Mouse (Mus musculus) spleen, adult 12 weeks (tissue): ENCODE measurements at regions not wholly inside any gene's neighbourhood (a gene's known extent, or its start where the extent isn't known, plus 50 kb on each side); places are given as distances from the start of the nearest gene placed in this dataset.

Experiments used
- DNase-seq: peaks from one replicate; pipeline ENCODE4 v3.0.0; 2022; ENCODE audit warnings: low spot score

DNA sequence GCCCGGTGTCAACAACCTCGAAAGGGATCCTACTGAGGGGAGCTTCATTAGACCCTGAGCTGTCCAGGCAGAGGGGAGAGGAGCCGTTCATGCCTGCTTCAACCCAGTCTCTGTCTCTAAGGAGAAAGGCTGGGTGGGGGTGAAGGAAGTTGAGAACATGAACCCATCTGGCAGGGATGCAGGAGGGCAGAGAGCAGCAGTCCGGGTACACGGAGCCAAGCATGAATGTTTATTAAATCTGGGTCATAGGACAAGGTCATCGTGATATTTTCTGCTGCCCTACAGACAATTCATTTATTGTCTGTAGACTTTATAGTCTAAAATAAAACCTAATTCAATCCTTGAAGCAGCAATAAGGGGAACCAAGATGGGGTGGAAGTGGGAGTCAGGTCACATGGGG is 105.2 kb upstream of the Tle3 start:
- DNase-seq: no peak

DNA sequence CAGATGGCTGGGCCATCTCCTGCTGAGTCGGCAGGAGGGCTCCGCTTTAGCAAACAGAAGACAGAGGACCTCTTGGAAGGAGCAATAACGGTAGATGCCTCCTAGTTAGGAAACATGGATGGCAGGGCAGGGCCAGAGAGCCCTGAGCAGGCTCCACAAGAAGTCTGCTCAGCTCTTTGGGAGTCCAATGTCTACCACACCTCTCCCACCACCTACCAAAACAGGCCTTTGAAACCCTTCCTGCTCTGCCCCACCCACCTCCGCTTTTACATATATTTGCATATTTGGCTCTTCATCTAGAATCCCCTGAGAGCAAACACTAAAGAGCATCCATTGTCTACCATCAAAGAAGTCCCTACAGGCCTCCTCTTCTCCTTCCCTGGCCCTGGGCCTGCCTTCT is 104.6 kb upstream of the Tle3 start:
- DNase-seq: no peak

DNA sequence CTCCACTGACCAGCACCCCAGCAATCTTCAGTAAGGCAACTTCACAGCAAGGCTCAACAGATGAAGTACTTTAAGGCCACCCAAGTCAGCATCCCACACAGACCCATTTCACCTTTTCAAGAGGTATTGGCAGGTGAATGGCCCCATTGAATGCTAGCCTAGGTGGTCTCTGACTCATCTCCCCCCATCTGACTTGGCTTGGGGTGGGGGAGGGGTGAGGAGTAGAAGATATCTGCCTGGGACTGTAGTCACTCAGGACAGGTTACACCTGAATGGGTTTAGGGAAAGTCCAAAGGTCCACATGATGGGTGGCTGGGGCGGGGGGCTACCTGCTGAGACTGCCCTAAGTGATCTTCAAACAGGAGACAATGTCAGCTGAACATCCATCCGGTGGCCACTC is 104.0 kb upstream of the Tle3 start:
- no peak for DNase-seq

DNA sequence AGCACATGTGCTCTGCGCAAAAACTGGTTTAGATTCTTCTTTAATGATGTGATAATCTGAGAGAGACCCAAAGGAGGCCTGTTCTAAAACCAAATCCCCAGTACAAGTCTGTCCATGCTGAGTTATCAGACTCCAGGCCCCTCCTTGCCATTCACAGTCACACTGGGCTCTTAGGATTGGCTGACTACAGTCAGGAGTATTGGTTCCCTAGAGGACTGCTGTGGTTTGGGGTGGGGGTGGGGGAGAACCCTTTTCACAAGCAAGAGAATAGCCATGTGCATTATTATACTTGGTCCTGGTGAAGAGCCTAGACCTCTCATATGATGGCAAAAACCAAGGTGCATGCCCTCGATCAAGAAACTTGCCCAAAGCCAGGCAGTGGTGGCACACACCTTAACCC is 103.5 kb upstream of the Tle3 start:
- no peak for DNase-seq

DNA sequence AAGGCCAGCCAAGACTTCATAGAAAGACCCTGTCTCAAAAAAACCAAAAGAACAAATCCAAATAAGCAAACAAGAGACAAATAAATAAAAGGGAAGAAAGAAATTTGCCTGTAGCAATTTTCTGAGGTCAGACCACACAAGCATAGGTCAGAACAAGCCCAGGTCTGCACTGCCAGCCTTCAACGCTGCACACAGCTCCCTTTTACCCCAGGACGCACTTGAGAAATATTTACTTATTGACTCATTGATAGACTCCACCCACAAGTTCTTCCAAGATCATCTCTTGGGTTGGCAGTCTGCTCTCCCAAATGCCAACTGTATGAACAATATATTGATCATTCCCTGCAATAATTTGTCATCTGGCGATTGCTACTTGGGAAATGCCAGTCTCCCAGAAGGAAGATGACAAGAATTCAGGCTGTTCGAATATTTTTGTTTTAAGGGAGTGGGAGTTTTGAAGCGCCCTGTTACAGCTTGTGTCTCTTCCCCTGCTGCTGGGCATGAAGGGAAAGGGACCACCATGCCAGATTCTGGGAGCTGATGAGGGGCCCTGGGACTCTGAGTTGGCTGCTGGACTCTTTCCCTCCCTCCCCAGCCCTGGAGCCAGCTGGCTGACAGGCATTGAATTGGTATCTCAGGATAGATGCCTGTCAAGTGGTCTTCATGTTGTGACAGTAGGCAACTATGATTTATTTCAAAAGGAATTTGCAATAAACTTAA is 102.9 kb upstream of the Tle3 start:
- DNase-seq: no peak

DNA sequence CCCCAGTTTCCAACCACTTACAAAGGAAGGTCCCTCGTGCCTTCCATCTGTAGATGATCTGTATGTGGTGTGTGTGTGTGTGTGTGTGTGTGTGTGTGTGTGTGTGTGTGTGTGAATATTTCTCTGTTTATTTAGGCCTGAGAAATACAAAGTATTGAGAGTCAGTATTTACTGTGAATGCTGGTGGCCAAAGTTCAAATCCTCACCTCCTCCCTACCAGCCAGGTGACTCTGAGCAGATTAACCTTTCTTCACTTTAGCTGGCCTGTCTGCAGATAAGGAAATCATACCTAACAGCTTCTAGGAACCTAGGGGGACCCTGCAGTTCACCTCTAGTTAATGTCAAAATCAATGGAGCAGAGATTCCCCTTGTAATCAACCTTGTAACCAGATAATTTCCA is 100.9 kb upstream of the Tle3 start:
- no peak for DNase-seq

DNA sequence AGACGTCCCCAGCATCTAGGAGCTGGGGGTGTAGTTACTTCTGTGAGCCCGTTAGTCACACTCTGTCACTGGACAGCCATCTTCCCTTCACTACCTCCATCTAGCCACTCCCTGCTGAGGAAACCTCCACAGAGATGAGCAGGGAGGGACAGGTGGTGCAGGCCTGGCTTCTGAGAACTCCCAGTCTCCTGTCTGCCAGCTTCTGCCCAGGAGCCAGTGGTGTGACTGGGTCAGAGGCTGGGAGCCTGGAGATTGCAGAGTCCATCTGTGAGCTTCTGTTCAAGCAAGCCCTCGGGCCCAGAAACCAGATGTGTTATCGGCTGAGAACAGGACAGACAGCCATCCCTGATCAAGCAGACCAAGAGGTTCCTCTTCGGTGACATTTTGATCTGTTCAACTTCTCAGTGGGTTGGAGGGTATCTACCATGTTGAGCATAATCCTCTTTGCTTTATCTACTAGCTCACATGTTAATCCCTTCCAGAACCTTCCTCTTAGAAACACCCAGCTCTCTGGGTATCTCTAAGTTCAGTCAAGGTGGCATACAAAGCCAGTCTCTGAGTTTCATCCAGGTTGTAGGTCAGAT is 100.3 kb upstream of the Tle3 start:
- DNase-seq: no peak

DNA sequence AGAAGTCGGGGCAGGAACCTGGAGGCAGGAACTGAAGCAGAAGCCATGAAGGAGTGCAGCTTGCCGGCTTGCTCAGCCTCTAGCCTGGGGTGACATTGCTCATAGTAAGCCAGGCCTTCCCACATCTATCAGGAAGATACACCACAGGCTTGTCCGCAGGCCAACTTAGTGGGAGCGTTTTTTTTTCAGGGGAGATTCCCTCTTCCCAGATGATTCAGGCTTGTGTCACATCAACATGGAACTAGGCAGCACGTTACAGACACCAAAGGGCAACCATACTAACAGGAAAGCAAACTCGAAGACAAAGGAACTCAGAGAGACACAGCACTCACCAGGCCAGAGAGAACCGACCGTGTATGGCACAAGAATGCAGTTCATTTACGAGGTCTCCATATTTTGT is 98.1 kb upstream of the Tle3 start:
- no peak for DNase-seq

DNA sequence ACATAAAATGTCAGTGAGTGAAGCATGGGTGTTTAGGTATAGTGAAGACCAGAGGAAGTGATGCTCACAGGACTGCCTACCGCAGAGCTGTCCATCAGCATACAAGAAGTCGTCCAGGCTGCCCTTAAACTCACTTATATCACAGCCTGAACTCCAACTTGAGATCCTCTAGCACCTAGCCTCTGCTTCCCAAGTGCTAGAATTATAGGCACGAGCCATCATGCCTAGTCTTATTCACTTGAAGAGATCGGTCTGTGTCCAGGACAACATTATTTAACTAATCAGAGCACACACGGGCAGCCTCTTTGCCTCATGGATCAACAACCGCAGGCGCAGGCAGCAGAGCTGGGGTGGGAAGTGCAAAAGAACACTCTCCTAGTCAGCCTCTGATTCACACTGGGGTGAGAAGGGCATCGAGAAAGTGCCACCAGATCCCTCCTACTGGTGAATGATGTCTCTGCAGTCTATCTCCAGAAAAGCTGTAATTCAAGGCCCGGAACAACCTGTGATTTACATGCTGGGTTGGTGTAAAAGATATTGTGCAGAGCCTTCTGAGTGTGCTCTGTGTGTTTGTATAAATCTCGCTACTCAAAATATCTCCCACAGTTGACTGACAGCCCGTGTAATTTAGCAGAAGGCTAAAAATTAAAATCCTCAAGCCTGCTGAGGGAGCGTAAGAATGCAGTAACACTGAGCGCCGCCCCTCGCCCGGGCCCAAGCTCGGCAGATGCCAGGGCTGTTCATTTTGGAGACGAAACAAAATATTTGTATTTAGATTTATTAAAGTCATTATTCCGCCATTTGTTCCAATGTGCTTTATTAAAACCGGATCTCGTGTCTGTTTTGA is 94.6 kb upstream of the Tle3 start:
- peak; percentile 14 for DNase-seq

DNA sequence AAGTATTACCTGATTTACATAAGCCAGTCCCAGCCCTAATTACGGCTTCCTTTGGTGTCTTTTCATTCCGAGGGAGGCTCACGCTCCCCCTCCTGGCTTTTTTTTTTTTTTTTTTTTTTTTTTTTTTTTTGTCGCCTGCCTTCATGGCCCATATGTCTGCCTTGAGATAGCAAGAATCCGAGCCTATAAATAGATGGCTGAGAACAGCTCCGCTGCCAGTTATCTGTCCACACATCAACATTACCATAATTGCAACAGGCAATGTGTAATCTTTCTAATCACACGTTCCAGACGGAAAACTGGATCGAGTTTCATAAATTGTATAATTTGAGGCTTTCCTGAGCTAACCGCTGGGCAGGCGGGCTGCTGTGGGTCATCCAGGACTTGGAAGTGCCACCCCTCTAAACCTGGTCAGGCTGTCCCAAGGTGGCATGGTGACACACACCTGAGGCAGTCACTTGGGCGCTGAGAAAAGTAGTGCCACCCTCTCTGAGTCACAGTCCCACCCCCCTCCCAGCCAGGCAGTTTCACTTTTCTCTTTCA is 93.9 kb upstream of the Tle3 start:
- DNase-seq: no peak

DNA sequence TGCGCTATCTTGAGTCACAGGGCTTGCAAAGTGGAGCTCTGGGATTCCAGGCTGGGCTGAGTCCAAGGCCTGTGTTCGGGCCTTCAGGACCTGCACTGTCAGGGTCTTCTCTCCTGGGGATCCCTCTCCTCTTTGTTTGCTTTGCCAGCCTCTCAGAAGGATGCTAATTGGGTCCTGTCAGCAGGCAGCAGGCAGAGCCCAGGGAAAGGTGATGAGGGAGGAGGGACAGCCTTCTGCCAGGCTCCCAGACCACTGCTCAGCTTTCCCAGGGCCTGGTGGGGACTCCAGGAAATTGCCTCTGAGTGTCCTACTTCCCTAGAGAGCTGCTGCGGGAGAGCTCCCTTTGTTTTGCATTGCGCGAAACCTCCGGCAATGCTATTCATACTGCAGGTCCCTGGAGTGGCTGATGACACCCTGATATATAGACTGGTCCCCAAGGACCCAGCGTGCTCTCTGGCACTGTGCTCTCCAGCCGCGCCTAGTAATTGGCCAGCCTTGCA is 93.1 kb upstream of the Tle3 start:
- DNase-seq: no peak

DNA sequence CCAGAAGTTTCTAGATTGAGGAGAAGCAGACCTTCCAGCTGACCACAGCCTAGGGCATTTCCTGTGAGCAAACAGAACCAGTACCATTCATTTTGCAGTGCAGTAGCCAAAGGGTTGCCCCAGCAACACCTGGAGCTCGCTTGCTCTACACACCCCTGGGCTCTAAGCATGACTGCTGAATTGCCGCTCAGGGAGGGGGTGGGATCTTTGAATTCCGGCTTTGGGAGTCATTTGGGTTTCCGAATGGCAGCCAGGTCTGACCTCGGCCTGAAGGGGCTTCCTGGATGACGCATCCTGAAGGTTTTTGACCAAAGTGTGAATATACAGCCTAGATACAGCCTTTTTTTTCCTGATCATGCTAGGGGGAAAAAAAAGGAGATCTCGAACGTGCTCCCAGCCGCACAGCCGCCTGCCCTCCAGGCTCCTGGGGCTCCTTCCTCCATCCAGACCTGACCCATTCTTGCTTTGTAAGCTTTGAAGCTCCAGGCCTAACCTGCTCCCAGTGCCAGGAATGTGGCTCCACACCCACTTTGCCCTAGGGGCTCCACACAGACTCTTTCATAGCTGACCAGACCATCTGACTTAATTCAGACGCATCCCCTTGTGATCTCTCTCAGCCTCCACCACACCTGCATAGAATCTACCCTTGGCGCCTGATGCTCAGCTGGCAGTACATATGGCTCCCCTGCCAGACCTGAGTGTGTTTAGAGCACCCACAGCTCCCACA is 91.1 kb upstream of the Tle3 start:
- DNase-seq: no peak

DNA sequence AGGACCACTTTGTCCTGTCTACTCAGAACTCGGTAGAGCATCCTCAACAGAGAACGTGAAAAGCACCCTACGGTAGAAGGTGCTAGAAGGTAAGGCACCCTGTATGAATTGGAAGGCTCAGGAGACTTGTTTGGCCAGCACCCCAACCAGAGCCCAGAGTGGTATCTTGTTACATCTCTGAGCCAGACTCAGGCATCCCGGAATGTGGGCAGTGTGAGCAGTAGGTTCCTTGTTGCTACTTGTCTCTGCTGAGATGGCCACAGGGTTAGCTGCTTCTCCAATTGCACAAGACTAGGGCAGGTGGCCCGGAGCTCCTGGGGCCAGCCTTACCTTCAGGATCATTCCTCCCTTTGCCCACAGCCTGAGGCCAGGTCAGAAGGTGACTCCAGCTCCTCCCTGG is 88.9 kb upstream of the Tle3 start:
- no peak for DNase-seq

DNA sequence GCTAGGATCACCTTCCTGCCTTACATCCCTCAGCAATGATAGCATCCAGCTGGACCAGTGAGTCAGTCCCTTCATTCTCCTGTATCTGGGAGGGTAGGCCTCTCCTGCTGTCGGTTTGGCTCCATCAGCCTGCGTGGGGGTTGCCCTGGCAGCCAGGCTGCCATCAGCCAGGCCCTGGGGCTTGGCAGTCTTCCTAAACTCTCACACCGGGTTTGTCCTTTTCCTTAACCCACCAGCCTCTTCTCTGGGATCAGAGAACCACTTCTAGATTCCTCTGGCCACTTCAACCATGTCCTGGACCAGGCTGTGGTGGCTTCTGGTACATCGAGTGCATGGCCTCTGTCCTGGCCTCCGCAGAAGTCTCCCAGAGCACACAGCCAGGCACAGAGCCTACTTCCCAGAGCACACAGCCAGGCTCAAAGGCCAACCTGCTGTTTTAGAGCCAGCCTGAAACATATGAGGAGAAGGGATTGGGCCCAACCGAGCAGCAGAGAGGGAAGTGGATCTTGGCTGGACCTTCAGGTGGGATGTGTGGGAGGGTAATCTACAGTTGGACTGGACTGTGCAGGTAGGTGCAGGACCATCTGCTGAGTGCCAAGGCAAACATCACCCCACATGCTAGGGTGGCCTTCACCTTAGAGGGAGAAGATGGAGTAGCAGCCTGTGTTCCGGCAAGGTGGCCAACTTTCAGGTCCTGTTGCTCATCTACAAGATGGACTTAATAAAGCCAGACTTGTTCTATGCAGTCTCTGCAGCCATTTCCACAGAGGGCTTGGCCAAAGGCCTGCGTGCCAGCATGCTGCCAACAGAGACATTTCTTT is 87.8 kb upstream of the Tle3 start:
- no peak for DNase-seq

DNA sequence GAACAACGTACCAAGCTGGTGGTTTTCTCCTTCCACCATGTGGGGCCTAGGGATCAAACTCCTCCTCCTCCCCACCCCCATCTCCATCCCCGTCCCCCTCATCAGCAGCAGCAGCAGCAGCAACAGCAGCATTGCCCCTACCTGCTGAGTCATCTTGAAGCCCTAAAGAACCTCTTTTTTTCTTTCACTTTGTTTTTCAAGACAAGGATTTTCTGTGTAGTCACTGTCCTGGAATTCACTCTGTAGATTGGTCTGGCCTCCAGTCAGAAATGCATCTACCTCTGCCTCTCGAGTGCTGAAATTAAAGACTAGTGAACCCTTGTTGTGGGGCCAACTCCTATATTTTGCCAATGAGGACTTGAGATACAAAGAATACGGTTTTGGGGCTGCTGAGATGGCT is 85.6 kb upstream of the Tle3 start:
- DNase-seq: no peak

DNA sequence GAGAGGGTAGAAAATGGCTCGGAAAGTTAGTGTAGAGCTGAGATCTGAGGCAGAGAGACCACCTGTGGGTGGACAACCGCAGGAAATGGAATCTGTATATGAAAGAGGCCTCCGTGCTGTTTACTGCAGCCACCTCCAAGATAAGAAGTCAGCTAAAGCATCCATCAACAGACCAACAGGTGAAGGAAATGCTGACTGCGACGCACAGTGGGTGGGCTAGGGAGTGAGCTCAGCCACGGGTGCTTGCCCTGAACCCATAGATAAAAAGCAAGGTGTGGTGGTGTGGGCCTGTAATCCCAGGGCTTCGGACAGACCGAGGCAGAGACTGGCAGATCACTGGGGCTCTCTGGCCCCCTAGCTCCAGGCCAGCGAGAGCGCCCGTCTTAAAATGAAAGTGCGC is 83.0 kb upstream of the Tle3 start:
- DNase-seq: no peak

DNA sequence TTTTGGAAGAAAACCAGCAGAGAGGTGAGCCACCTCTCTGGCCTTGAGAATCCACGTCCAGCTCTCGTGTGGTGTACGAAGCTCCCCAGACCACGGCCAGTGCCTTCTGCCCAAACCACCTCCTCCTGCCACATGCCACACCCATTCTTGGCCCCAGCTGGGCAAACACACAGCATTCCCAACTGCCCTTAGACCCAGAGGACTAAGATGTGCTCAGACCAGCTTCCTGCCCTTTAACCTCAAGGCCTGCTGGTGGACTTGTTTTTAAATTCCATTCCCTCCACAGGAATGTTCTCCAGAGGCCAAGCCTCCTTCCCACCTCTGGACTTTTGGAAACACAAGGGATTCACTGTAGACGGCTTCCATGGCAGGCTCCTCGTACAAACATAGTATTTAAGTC is 82.5 kb upstream of the Tle3 start:
- DNase-seq: no peak

DNA sequence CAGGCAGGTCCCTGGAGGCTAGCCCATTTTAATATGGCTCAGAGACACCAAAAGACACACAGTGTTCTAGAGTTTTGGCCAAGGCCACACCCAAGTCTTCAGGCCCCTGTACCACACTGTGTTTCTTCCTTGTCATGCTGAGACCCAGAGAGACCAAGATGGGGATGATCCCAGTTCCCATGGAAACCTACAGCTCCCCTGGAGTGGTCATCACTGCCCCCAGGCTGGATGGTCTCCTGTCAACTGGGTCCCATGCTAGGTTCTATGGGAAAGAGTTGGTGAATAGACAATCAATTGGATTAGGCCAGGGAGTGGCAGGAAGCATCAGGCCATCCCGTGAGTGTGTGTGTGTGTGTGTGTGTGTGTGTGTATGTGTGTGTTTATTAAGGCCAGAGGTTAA is 80.5 kb upstream of the Tle3 start:
- DNase-seq: no peak

DNA sequence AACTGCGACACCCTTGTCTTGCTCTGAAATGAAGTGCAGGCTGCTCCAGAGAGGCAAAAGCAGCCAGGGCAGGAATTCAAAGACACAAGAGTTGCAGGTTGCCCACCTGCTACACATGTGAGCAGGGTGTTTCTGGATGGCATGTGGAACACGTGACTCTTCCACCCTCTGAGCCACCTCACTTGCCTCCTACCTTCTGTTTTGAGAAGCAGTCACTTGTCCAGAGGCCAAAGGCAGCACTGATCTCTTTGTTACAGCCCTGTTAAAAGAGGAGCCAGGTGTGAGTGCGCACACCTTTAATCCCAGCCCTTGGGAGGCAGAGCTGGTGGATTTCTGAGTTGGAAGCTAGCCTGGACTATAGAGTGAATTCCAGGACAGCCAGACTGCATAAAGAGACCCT is 79.7 kb upstream of the Tle3 start:
- no peak for DNase-seq

DNA sequence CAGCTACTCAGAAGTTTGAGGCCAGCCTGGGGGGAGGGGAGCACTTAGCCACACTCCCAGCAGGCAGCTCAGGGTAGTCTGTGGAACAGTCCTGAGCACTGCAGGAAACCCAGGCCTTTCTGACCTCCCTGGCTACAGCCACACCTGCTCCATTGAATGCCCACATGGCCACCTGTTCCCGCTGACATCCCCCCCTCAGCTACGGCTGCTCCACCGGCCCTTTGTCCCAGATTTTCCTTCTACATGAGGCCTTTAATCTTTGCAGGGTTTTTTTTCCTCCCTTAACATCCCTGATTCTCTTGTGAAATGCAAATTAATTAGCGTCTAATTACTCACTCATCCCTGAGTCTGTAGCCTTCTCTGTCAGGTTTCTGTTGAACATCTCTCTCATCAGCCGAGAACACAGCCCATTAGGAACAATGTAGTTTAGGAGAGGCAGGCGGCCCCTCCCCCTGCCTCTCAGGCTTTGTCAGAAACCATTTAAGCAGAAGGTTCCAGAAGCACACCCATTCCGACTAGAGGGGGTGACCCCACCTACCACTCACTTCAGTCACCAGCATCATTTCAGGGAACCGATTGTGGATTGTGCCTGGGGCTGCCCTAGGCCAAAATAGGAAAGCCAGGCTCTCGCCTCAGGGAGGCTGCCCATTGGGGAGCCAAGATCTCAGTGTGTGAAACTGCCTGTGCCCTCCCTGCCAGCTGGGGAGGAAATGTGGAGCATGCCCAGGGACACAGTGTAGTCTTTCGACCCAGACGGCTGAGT is 78.8 kb upstream of the Tle3 start:
- no peak for DNase-seq

DNA sequence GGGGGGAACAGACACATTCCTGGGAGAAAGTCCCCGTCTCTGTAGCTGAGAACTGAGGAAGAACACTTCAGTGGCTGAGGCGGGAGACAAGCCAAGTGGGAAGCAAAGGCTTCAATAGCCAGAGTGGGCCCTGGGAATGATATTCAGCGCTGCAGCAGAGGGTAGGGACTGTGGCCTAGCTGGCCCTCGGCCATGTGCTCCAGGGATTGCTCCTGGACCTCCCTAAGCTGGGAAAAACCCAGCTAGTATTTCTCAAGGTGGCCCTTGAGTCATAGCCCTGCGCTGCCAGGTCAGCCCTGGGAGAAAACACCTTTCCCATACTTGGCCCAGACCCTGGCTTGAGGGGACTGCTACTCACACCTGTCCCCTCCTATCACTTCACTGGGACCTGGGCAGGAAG is 77.2 kb upstream of the Tle3 start:
- no peak for DNase-seq
